Mouse (Mus musculus) kidney, postnatal 36 days (tissue): ENCODE data around the gene Gm49673.
A peak's percentile ranks its signal among the peaks of the same experiment; 100 is the strongest.
"Not testable (repeated sequence)": the region's sequence is repeated elsewhere in the genome, so short reads cannot be mapped to it uniquely, and the experiment has no call there.

ENCODE experiments used
- DNase-seq, 2 experiments: peaks; one replicate each; pipeline ENCODE4 v3.0.0; 2021 to 2022; ENCODE audit warnings: mixed read lengths in 2 of 2

Gm49673 gene

DNA sequence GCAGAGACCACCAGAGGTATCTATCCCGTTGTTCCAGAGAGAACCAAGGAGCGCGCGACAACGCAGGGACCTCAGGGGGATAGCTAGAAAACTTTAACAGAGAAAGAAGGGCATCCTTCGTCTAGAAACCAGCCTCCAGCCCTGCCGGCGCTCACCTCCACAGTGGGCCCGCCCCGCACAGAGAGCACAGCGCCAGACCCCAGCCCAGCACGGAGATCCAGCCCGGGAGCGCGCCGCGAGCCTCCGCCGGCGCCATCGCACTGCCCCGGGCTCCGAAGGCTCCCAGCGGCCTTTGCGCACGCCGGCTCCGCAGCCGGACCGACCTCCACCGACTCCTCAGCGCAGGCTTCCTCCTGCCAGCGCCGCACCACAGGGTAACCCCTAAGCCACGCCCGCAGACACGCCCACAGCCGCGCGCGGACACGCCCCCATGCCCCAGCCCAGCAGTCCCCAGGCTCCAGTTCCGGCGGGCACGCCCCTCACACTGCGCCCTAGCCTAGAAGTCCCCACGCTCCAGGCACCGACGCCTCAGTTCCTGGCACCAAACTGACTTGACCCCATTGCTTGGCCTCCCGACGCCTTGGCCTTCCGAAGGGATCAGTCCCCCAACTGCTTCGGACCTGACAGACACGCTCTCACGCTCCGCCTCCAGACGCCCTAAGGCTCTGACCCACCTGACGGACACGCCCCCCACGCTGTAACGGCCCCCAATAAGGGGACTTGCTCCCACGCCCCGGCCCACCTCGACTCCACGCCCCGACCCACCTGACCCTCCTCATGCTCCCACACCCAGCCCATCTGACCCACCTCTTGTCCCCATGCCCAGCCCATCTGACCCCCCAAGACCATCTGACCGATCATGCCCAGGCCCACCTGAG, at the start of gene Gm49673, which contains the start of gene Rnaset2a:
TSS of gene Gm49673 (minus strand) at position 350 of the 878 bp plus-strand sequence.
TSS of gene Rnaset2a (minus strand) at position 659 of the 878 bp plus-strand sequence.
- DNase-seq: peak; percentile 51 to 57

DNA sequence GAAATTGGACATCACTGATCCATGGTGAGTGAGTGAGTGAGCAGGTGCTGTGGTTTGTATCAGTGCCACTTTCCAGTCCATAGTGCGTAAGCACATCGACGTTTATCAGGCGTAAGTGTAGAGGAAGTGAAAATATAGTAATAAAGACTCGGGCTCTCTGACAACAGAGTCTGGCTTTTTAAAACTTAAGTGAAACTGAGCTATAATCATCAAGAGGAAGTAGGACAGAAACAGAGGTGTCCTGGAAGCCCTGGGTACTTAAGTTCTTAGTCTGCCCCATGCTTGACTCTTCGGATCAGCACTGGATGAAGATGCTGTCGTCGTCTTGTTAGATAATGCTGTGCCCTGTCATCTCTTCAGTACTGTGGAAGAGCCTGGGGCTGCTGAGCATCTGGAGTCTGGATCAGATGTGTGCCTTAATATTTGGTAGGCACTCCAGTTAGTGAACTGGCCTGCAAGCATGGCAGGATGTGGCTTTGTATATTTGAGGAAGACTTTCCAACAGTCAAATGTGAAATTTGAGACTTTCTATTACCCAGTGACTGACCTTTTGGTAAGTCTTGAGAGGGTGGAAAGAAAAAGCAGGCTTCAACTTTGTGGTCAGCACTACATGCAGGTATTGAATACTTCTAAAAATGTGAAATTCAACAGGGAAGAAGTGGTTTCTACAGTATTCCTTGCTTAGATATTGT, 48.2 kb upstream of the Gm49673 start:
- no peak for DNase-seq

DNA sequence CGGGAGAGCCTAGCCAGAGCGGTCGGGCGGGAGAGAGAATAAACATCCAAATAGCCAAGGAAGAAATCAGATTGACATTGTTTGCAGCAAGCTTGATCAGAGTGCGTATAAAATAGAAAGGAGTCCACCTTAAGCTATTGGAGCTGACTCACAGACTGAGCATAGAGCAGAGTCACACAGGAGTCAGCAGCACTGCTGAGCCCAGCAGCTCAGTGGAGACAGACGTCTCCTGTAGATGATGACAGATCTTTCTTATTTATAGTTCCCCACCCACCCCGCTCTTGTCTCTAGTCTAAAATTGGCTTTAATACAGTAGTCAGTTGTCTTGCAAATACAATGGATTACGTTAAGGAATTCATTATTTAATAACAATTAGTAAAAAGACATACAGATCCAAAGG, 46.1 kb upstream of the Gm49673 start:
- DNase-seq: no peak

DNA sequence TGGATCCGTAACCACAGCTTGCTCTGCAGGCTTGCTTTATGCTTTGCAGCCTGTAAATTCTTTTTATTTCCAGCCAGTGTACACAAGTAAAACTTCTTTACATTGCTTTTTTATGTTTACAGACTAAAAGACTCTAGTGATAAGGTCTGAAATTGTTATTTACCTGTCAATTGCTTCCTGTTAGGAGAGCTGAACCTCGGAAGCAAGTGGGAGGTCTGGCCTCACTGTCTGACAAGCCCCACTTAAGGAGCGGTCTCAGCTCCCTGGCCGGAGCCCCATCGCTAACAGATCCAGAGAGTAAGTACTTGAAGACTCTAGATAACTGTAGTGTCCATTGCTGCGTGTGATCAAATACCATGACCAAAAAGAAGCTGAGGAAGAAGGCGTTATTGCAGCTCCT, 36.6 kb upstream of the Gm49673 start:
- no peak for DNase-seq

DNA sequence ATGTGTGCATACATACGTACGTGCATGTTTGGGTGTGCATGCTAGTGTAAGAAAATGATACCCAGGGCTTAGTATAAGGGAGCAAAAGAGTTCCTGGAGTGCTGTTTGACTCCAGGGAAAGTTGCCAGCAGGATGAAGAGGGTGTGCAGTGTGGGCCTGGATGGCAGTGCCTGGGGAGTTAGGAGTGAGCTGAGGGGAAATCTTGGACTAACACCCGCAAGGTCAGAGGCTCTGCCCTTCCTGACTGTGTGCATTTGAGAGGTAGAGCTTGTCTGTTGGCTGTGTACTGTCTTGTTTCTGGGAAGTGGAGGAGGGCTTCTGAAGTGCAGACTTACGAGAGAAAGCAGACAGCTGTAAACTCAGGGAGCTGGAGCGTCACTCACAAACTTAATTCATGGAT, 36.2 kb upstream of the Gm49673 start:
- DNase-seq: no peak

DNA sequence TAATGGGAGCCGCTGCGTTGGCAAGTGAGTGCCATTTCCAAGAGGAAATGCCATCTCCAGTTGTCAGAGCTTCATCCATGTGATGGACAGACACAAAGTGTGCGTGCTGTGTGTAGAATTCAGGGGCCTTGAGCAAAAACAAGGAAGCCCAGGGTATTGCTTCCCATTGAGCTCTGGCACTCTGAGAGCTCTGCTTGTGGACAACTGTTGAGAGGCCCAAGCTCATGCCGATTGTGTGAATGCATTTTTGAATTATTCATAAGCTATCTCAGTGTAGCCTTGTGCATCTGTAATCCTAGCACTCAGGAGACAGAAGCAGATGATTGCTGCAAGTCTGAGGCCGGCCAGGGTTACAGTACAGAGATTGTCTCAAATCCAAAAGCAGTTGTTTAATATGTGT, 29.5 kb upstream of the Gm49673 start:
- no peak for DNase-seq

DNA sequence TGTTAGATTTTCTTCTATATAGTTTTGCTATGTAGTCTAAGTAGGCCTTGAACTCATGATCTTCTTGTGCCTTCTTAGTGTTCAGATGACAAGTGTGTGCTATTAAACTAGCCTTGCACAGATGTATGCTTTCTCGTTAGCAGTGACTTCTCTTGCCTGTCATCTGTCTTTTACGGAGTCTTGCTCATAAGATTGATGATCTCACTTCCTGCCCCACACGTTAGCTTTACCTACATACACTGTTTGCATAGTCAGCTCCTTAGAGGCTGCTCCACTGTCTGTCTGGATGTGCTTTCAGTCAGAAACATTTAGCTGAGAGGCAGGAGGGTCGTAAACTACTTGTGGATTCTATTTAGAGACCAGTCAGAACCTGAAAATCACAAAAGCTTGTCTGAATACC, 23.5 kb upstream of the Gm49673 start:
- no peak for DNase-seq

DNA sequence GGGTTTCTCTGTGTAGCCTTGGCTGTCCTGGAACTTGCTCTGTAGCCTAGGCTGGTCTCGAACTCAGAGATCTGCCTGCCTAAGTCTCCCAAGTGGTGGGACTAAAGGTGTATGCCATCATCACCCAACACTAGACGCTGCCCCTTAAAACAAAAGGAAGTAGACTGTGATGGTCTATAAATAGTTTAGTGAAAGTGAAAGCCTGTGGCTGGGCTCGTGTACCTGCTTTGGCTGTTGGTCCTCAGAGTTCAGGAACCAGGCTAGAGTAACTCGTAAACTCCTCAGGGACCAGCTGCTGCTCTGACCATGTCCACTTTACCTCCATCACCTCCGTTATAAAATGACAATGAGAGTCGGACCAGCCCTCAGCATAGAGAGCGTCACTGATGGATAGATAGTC, 22.7 kb upstream of the Gm49673 start:
- DNase-seq: no peak

DNA sequence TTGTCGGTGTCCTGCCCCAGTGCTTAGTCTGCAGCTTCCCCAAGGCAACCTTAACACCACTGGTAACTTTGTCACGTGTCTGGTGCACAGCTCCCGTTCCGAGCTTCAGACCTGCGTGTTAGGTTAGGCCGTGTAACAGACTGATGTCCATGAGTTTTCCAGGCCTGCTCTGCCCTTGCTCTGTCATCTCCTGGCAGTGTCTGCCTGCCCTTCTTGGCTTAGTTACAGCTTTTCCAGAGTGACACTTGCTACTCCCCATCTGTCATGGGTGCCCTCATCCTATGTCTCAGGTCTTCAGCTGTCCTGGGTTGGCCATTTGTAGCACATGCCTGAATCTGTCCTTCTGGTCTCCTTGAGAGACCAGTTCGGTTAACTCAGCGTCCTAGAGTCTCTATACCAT, 19.8 kb upstream of the Gm49673 start:
- peak; percentile 26 to 33 for DNase-seq

DNA sequence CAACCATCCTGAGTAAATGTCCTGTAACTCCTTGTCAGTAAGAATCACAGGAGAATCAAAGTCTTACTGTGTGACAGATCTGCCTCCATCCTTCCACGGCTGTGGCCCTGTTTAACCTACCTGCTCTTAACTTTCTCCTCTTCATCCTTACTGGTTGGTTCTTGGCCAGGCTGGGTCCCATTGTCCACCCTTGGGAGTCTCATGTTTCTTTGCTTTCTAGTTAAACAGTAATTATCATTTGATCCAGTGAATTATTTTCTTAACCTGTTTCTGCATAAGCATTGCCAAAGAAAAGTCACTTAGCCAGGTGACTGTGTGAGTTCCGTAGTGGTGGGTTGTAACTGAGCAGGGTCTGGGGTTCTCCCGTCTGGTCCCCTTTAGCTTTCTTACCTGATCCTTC, 18.9 kb upstream of the Gm49673 start:
- peak in 1 of 2 experiments; percentile 32 for DNase-seq

DNA sequence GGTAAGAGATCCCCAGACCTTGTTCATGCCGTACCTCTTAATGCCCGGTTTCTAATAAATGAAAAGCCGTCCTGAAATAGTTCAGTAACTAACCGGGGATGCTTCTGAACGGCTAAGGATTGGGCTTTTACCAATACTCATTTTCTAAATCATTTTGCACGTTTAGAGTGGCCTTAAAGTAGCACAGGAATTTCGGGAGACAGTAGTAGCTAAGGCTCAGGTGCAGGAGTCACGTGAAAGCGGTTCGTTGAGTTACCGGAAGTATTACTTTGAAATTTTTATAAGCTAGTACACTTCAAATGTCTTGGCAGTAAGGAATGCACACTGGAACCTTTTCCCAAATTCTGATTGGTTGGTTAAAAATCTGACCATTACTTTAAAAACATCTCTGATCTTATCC, 18.4 kb upstream of the Gm49673 start:
- not testable (repeated sequence) for DNase-seq

DNA sequence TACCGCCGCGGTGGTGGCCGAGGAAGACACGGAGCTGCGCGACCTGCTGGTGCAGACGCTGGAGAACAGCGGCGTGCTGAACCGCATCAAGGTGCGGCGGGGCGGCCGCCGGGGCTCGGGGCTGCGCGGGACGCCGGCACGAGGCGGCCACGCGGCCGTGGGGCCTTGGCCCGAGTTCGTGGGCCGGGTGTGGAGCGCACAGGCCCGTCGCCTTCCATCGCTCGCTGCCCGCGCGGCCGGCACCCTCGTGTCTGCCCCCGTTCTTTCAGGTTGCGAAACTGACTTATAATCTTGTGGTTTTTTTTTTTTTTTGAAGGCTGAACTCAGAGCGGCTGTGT, 18.0 kb upstream of the Gm49673 start:
- DNase-seq: peak in 1 of 2 experiments; percentile 30

DNA sequence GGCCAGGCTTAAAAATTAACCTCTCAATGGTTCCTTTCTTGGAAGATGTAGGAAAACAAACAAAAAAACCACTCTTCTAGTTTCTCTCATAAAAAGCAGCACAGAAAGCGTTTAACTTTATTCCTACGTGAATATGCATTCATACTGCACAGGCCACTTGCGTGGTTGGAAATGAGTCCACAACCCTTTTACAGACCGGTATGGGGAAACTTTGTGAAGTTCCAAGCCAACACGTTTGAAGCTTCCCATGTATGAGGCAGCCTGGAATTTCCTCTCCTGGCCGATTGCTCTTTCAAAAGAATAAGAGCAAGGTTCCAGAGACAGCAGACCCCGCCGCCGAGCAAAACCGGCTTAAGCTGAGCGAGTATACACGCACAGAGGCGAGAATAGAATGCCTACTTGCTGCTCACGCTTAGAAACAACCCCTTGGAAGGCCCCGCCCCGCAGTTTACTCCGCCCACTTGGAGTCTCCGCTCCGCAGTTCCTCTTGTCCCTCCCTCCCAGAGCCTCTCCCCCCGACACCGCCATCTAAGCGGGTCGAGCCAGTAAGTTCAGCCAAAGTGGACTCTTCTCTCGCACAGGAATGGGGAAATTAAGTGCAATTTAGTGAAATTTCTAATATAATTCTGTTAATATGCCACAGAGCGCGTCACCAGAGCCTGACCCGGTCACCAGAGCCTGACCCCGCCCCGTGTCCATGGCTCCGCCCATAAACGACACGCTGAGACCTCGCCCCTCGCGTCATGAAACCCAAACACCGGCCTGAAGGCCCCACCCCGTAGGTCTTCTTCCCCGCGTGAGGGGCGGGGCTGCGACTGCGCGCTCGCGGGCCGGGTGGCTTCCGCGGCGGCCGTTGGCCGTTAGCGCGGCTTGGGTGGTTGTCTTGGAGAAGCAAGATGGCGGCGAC, 17.4 kb upstream of the Gm49673 start, which contains the start of gene Fgfr1op:
TSS of gene Fgfr1op (plus strand) at position 801 of the 907 bp plus-strand sequence.
- peak; percentile 23 to 25 for DNase-seq

DNA sequence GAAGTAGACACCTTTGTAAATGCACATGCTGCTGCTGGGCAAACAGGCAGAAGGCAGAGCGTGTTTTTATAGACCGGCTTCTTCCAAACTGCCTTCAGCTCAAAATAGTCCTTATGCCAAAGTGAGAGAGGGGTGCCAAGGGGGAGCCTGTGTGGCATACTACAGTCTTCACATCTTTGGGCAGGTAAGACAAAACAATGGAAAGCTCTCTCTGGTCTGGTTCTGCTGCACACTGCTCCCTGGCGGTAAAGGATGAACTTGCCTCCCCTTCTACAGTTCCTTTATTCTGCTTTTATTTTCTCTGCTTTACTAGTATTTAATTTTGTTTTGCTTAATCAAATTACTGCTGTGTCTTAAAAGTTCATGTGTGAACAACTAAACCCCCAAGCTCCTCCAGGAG, 13.4 kb upstream of the Gm49673 start:
- peak; percentile 60 to 77 for DNase-seq

DNA sequence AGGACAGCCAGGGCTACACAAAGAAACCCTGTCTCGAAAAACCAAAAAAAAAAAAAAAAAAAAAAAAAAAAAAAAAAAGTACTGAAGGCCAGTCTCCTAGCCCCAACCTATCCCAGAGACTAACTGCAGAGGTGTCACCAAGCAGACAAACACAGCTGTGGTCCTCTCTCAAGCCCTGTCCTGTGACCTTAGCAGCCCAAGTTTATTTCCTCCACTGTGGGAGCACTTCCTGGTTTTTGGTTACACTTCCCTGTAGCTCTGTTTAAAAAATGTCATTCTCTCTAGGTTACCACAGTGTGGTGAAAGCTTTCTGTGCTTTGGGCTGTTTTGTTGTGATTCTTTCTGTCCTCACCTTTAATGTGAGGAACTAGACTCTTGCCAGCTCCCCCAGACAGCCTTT, 11.0 kb upstream of the Gm49673 start:
- not testable (repeated sequence) for DNase-seq

DNA sequence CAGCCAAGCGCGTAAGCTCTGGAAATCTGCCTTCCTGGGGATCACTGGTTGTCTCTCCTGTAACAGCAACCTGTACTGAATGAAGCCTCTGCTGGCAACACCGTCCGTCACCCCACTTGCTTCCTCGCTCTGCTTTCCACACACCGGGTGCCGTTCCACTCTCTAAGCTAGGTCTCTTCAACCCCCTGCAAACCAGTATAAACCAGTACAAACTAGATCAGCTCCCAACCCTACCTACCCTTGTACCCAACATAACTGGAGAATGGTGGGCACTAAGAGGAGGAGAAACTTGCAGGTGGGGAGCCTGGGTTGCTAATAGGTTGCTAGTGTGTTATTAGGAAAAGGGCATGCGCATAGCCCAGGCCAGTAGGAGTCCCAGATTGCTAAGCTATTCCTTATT, 8.4 kb upstream of the Gm49673 start:
- not testable (repeated sequence) for DNase-seq

DNA sequence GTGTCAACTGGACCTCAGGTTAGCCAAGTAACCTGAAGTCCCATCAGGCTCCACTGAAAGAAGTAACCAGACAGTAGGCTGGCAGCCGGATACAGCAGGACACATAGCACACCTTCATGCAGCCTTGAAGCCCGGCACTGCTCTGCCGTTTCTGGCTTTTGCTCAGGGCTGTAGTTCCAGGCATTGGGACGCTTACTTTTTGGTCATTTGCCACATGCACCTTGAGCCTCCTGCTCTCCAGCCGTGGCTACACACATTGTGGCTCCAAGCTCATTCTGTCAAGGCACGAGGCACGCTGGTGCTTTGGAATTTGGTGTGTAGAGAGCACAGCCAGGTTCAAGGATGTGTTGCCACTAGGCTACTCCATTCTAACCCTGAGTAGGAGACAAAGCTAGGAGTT, 7.4 kb upstream of the Gm49673 start:
- peak; percentile 40 to 45 for DNase-seq

DNA sequence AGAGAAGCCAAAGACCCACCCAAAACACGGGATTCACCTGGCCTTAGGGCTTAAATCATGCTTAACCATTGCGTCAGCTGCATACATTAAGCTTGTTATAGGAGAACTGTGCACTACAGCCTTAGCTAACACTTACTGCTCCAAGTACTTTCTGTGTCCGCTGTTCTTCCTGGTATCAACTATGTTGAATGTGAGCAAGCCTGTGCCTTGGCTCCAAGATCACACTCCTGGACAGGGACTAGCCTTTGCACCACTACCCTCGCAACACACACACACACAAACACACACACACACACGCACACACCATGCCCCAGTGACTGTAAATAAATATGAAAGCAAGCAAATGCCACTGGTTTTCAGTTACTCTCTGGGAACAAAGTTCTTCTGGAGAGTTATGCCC, 657 bp downstream of the Gm49673 start:
- DNase-seq: peak; percentile 16 to 40

DNA sequence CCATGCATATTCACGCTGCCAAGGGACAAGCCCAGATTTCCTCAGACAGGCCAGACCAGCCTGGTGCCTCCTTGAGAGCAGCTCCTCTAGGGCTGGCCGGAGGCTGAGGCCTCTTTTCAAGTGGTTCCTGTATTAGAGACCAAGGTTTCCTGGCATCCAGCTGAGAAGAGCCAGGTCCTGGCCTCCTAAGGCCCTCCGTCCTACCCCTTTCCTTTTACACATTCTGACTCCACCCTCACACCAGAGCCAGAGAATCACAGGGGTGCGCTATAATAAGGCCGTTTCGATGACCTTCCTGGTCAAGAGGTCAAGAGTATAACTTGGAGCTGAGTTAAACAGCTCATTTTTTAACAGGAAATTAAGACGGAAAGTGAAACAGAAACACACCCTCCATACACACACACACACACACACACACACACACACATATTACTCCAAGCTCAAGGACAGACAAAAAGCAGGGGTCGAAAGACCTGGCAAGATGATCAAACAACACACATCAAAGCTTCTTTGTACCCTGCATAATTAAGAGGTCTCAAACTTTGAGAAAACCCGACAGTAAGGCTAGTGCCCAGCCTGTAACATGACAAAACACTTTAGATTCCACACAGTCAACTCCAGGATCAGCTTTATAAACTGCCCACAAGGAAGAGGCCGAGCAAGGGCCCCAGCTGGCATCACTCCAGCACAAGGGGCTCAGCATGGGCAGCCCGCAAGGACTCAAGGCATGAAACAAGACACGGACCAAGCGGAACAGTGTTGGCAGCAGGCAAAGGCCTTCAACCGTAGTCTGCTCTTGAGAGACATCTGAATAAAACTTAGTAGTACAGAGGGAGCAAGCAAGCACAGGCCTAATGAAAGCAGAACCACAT, 3.5 kb downstream of the Gm49673 start:
- DNase-seq: peak; percentile 65 to 83

DNA sequence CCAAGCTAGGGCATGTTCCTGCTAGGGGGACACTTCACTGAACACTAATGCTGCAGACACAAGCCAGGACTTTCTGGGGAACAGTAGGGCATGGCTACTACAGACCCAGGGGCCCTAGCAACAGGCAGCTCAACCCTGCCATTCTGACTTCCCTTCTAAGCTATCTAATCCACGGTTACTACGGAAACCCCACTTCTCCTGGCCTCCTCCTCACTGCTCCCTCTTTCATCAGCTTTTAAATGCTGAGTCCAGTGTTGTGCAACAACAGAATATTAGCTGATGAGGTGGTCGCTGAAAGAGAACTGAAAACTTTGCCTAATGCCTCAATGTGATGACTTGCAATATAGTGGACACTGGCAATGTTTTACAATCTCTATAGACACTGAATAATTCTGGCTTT, 7.4 kb downstream of the Gm49673 start:
- not testable (repeated sequence) for DNase-seq

DNA sequence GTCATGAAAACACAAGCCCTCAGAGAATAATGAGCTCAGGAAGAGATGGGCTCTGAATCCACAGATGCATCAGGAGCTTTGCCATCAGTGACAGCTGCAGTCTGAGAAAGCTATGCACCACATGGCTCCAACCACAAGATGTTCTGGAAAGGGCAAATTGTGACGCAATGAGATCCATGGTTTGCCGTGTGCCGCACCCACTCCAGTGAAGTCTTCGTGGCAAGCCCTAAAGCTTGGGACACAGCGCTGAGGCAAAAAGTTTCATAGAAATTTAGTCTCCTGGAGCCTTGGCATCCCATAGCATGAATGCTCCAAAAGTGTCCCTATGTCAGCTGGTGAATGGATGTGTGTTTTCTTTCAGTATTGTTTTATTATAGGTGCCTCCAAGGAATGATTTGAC, 9.5 kb downstream of the Gm49673 start:
- DNase-seq: not testable (repeated sequence)

DNA sequence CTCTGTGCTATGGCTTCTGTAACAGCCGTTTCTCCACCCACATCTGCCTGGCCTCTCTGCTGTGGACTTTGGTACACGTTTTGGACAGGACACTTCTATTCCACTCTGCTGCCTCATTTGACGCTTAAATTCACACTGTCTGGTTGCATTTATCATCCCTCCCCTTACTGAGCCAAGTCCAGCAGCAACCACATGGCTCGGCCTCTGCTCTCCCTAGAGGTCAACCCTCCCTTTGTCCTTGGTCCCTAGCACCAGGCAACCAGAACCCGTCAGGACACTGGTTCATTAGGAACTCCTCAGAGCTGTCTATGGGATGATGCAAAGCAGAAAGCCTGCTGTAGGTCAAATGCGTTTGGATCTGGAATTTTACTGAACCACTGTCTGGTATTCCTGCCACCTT, 16.7 kb downstream of the Gm49673 start:
- DNase-seq: not testable (repeated sequence)
